Mouse (Mus musculus) cerebellum, postnatal 25 days (tissue): ENCODE results near the gene Armc9.
A peak's percentile ranks its signal among the peaks of the same experiment; 100 is the strongest.

Source experiments
- DNase-seq, 2 experiments: peaks; one replicate each; pipeline ENCODE4 v3.0.0; 2021; ENCODE audit warnings: mixed read lengths in 2 of 2

Gene Armc9

GRCm38 (mm10) chr1:86176066-86176465 lies 21.5 kb downstream of the Armc9 start:
- no peak for DNase-seq

GRCm38 (mm10) chr1:86178462-86179253 lies 24.1 kb downstream of the Armc9 start:
- peak; percentile 90 to 93 for DNase-seq

GRCm38 (mm10) chr1:86182004-86182709 lies 27.6 kb downstream of the Armc9 start:
- peak in 1 of 2 experiments; percentile 23 for DNase-seq

- no peak for DNase-seq
Measured at GRCm38 (mm10) chr1:86183577-86184263, 29.1 kb downstream of the Armc9 start.

GRCm38 (mm10) chr1:86186762-86187161 lies 32.2 kb downstream of the Armc9 start:
- DNase-seq, result no peak

GRCm38 (mm10) chr1:86187856-86188255 lies 33.3 kb downstream of the Armc9 start:
- no peak for DNase-seq

GRCm38 (mm10) chr1:86188271-86188670 lies 33.7 kb downstream of the Armc9 start:
- no peak for DNase-seq

GRCm38 (mm10) chr1:86189034-86189702 lies 34.6 kb downstream of the Armc9 start:
- no peak for DNase-seq

GRCm38 (mm10) chr1:86190843-86191242 lies 36.3 kb downstream of the Armc9 start:
- DNase-seq, result no peak

- no peak for DNase-seq
Measured at GRCm38 (mm10) chr1:86194044-86194443, 39.5 kb downstream of the Armc9 start.

GRCm38 (mm10) chr1:86198276-86198675 lies 43.7 kb downstream of the Armc9 start:
- no peak for DNase-seq

- DNase-seq, result no peak
Measured at GRCm38 (mm10) chr1:86199026-86199425, 44.4 kb downstream of the Armc9 start.

GRCm38 (mm10) chr1:86201312-86201711 lies 46.7 kb downstream of the Armc9 start:
- no peak for DNase-seq

- DNase-seq, result no peak
Measured at GRCm38 (mm10) chr1:86202617-86203219, 48.1 kb downstream of the Armc9 start.

- no peak for DNase-seq
Measured at GRCm38 (mm10) chr1:86210676-86211075, 56.1 kb downstream of the Armc9 start.

- DNase-seq, result no peak
Measured at GRCm38 (mm10) chr1:86211498-86211897, 56.9 kb downstream of the Armc9 start.

GRCm38 (mm10) chr1:86212731-86213130 lies 58.2 kb downstream of the Armc9 start:
- no peak for DNase-seq

GRCm38 (mm10) chr1:86214158-86214557 lies 59.6 kb downstream of the Armc9 start:
- DNase-seq, result peak; percentile 85

- no peak for DNase-seq
Measured at GRCm38 (mm10) chr1:86215297-86215696, 60.7 kb downstream of the Armc9 start.

GRCm38 (mm10) chr1:86216412-86216811 lies 61.8 kb downstream of the Armc9 start:
- no peak for DNase-seq

GRCm38 (mm10) chr1:86217976-86218375 lies 63.4 kb downstream of the Armc9 start:
- DNase-seq, result no peak

GRCm38 (mm10) chr1:86225195-86225594 lies 70.6 kb downstream of the Armc9 start:
- DNase-seq, result no peak

- no peak for DNase-seq
Measured at GRCm38 (mm10) chr1:86228653-86229052, 74.1 kb downstream of the Armc9 start.
